Mouse (Mus musculus): ENCODE data around the gene Mmaa. TPM values are rescaled to one million over a fixed set of nuclear protein-coding genes. Genes with fewer than 3 reads are reported as not detected.

Gene Mmaa
- polyA plus RNA-seq, 1 experiment from 2014 or later: 17.9 TPM

DNA sequence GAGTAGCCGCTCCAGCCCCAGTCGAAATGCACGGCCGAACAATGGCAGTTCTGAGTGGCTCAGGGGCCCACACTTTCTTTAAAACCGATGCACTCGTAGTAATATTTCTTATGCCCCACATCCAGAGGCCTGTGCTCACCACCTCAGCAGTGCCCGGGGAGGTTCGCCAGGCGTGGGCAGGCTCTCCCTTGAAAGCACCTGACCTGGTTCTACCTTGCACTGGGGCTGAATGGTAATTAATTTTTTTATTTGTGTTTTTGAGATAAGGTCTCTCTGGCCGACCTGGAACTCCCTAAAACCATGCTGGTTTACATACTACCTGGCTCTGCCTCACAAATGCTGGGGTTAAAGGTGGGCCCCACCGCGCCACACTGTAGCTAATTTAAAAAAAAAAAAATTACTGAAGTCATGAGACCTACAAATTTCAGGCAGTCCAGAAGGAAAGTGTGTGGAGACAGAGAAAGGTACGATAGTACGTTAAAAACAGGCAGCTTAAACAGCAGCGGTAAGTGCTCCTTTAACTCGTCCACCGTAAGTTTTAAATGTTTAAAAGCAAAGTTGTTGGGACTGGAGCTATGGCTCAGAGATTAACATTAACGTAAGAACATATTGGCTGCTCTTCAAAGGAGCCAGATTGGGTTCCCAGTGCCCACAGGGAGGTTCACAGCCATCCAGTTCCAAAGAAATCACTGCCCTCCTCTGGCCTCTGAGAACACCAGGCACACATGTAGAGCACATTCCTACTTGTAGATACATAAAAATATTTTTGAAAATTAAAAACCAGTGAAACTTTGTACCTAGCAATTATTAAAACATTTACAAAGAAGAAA is 754 bp upstream of the Mmaa start:
- Histone ChIP-seq H3K36me3 (ENCODE audit: control insufficient read depth, insufficient read depth, low read length) (no peaks in the 10 kb centered on the region), H3K27me3 (ENCODE audit: control insufficient read depth, insufficient read depth, low read length) (no peaks in the 10 kb centered on the region), H3K27ac (replicated peaks; ENCODE audit: low read depth, low read length) (peak overlapping the region; percentile 93), H3K4me2 (ENCODE audit: low read length) (peak overlapping the region; percentile 84), H3K9ac (replicated peaks; ENCODE audit: low read length) (peak overlapping the region; percentile 84), H3K9me3 (ENCODE audit: control insufficient read depth, low read length) (no peaks in the 10 kb centered on the region), H3K4me1 (ENCODE audit: control insufficient read depth, insufficient read depth, low read length) (peaks cover 17% of the 10 kb centered on the region), H3K4me3 (replicated peaks; ENCODE audit: low read depth, low read length) (peak overlapping the region; percentile 68)
- DNase-seq (no peak), ATAC-seq (ENCODE audit: low FRiP score, low TSS enrichment) (no peak)
- 13% methylated on average over 18 of the region's 18 CpGs for WGBS

- DNase-seq (no peak), ATAC-seq (ENCODE audit: low FRiP score, low TSS enrichment) (no peak)
- 73% methylated on average over 3 of the region's 3 CpGs for WGBS
- Histone ChIP-seq H3K27ac (replicated peaks; ENCODE audit: low read depth, low read length) (0 out of 2 replicates have a peak overlapping the region, but pooled peaks have one; percentile 37), H3K4me1 (ENCODE audit: control insufficient read depth, insufficient read depth, low read length) (peaks cover 17% of the 10 kb centered on the region), H3K4me3 (replicated peaks; ENCODE audit: low read depth, low read length) (peak overlapping the region; percentile 68), H3K4me2 (ENCODE audit: low read length) (peak overlapping the region; percentile 84), H3K9me3 (ENCODE audit: control insufficient read depth, low read length) (no peaks in the 10 kb centered on the region), H3K9ac (replicated peaks; ENCODE audit: low read length) (peak overlapping the region; percentile 84), H3K36me3 (ENCODE audit: control insufficient read depth, insufficient read depth, low read length) (no peaks in the 10 kb centered on the region), H3K27me3 (ENCODE audit: control insufficient read depth, insufficient read depth, low read length) (no peaks in the 10 kb centered on the region)
These were observed 896 bp downstream of the Mmaa start for GRCm38 (mm10) chr8:79293841-79294240.

DNA sequence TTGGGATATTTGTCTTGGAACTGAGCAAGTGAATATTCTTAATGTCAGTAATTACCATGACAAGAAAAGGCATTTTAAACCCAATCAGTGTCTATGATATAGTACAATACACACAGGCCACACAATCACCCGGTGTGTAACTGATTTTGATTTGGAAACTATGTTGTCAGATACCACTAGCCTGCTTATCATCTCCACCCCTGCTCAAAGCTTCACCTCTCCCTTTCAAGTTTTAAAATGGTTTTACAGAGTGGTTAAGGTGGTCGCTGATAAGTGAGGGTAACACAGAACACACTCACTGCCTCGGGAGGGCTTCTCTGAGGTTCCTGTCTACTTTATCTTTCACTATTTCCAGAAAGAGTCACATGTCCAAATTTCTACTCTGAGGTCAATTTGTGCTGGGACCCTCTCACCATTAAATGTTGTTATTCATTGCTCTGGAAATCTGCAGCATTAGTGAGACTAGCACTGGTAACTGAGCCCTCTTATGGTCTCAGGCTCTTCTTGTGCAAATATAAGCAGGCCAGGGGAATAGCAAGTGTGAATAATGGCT is 1.9 kb downstream of the Mmaa start:
- DNase-seq (no peak), ATAC-seq (ENCODE audit: low FRiP score, low TSS enrichment) (no peak)
- 90% methylated on average over 3 of the region's 3 CpGs for WGBS
- no peak overlapping the region; the same call in 1 of the 2 replicates for H3K4me2 ChIP-seq (ENCODE audit: low read length)
- H3K27ac ChIP-seq (replicated peaks; ENCODE audit: low read depth, low read length): no peak overlapping the region
- no peaks in the 10 kb centered on the region for H3K9me3 ChIP-seq (ENCODE audit: control insufficient read depth, low read length)
- no peaks in the 10 kb centered on the region for H3K36me3 ChIP-seq (ENCODE audit: control insufficient read depth, insufficient read depth, low read length)
- no peak overlapping the region for H3K9ac ChIP-seq (replicated peaks; ENCODE audit: low read length)
- no peak overlapping the region for H3K4me3 ChIP-seq (replicated peaks; ENCODE audit: low read depth, low read length)
- peaks cover 17% of the 10 kb centered on the region for H3K4me1 ChIP-seq (ENCODE audit: control insufficient read depth, insufficient read depth, low read length)
- no peaks in the 10 kb centered on the region for H3K27me3 ChIP-seq (ENCODE audit: control insufficient read depth, insufficient read depth, low read length)

DNA sequence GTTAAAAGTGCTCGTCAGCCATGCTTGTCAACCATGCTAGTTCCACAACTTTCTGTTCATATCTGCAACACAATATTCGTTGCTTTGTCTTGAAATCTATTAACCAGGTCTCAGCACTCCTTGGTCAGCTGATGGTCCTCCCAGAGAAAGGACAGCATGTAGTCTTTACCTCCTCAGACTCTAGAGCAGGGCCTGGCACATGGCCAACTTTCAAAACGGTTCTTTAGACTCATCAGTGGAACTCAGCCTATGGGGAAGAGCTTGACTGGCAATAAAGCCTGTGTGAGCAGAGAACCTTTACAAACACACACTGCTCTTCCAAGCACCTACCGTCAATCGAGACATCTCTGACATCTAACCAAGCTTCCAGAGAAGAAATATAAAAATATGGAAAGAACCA is 5.1 kb downstream of the Mmaa start:
- Histone ChIP-seq H3K27ac (replicated peaks; ENCODE audit: low read depth, low read length) (no peak overlapping the region), H3K27me3 (ENCODE audit: control insufficient read depth, insufficient read depth, low read length) (no peaks in the 10 kb centered on the region), H3K4me2 (ENCODE audit: low read length) (no peak overlapping the region), H3K4me1 (ENCODE audit: control insufficient read depth, insufficient read depth, low read length) (peaks cover 12% of the 10 kb centered on the region), H3K4me3 (replicated peaks; ENCODE audit: low read depth, low read length) (no peak overlapping the region), H3K9me3 (ENCODE audit: control insufficient read depth, low read length) (no peaks in the 10 kb centered on the region), H3K9ac (replicated peaks; ENCODE audit: low read length) (no peak overlapping the region), H3K36me3 (ENCODE audit: control insufficient read depth, insufficient read depth, low read length) (no peaks in the 10 kb centered on the region)
- WGBS: 83% methylated on average over 5 of the region's 5 CpGs
- peak; percentile 30 for DNase-seq
- ATAC-seq (ENCODE audit: low FRiP score, low TSS enrichment): no peak

DNA sequence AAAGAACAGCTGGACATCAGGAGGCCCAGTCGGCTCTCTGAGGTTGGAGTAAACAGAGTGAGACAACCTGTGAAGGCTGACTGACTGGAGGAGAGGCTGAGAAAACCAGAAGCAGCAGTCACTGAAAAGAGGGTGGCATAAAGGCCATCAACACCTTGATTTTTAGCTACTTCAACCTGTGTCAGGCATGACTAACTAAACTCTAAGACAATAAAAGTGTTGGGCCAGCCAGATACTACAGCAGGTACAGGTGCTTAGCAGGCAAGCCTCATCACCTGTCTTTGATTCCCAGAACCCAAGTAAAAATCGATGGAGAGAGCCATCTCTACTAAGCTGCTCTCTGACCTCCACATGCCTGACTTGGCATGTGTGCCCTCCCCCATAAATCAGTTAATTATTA is 6.1 kb downstream of the Mmaa start:
- DNase-seq (no peak), ATAC-seq (ENCODE audit: low FRiP score, low TSS enrichment) (no peak)
- H3K27me3 ChIP-seq (ENCODE audit: control insufficient read depth, insufficient read depth, low read length): no peaks in the 10 kb centered on the region
- H3K4me2 ChIP-seq (ENCODE audit: low read length): no peak overlapping the region
- no peak overlapping the region for H3K4me3 ChIP-seq (replicated peaks; ENCODE audit: low read depth, low read length)
- no peak overlapping the region for H3K27ac ChIP-seq (replicated peaks; ENCODE audit: low read depth, low read length)
- 75% methylated on average over 2 of the region's 2 CpGs for WGBS
- H3K36me3 ChIP-seq (ENCODE audit: control insufficient read depth, insufficient read depth, low read length): no peaks in the 10 kb centered on the region
- peaks cover 9% of the 10 kb centered on the region for H3K4me1 ChIP-seq (ENCODE audit: control insufficient read depth, insufficient read depth, low read length)
- no peaks in the 10 kb centered on the region for H3K9me3 ChIP-seq (ENCODE audit: control insufficient read depth, low read length)
- no peak overlapping the region for H3K9ac ChIP-seq (replicated peaks; ENCODE audit: low read length)

- DNase-seq (no peak), ATAC-seq (ENCODE audit: low FRiP score, low TSS enrichment) (no peak)
- no peaks in the 10 kb centered on the region for H3K27me3 ChIP-seq (ENCODE audit: control insufficient read depth, insufficient read depth, low read length)
- H3K4me1 ChIP-seq (ENCODE audit: control insufficient read depth, insufficient read depth, low read length): peaks cover 5% of the 10 kb centered on the region
- H3K4me2 ChIP-seq (ENCODE audit: low read length): no peak overlapping the region
- H3K9ac ChIP-seq (replicated peaks; ENCODE audit: low read length): no peak overlapping the region
- peaks cover under 1% of the 10 kb centered on the region; the same call in 1 of the 2 replicates for H3K36me3 ChIP-seq (ENCODE audit: control insufficient read depth, insufficient read depth, low read length)
- 93% methylated on average over 4 of the region's 4 CpGs for WGBS
- H3K9me3 ChIP-seq (ENCODE audit: control insufficient read depth, low read length): no peaks in the 10 kb centered on the region
- no peak overlapping the region for H3K27ac ChIP-seq (replicated peaks; ENCODE audit: low read depth, low read length)
- H3K4me3 ChIP-seq (replicated peaks; ENCODE audit: low read depth, low read length): no peak overlapping the region
These were observed 6.5 kb downstream of the Mmaa start for GRCm38 (mm10) chr8:79288250-79288649.

GRCm38 (mm10) chr8:79286424-79286823 is 8.3 kb downstream of the Mmaa start:
- ATAC-seq (ENCODE audit: low FRiP score, low TSS enrichment): no peak
- no peak overlapping the region for H3K27ac ChIP-seq (replicated peaks; ENCODE audit: low read depth, low read length)
- H3K4me1 ChIP-seq (ENCODE audit: control insufficient read depth, insufficient read depth, low read length): no peaks in the 10 kb centered on the region
- H3K36me3 ChIP-seq (ENCODE audit: control insufficient read depth, insufficient read depth, low read length): peaks cover 14% of the 10 kb centered on the region
- H3K4me3 ChIP-seq (replicated peaks; ENCODE audit: low read depth, low read length): no peak overlapping the region
- 95% methylated on average over 3 of the region's 3 CpGs for WGBS
- H3K4me2 ChIP-seq (ENCODE audit: low read length): no peak overlapping the region
- no peaks in the 10 kb centered on the region for H3K9me3 ChIP-seq (ENCODE audit: control insufficient read depth, low read length)
- no peaks in the 10 kb centered on the region for H3K27me3 ChIP-seq (ENCODE audit: control insufficient read depth, insufficient read depth, low read length)
- no peak for DNase-seq
- no peak overlapping the region for H3K9ac ChIP-seq (replicated peaks; ENCODE audit: low read length)

GRCm38 (mm10) chr8:79284626-79285025 is 10.1 kb downstream of the Mmaa start:
- no peaks in the 10 kb centered on the region for H3K9me3 ChIP-seq (ENCODE audit: control insufficient read depth, low read length)
- no peak overlapping the region for H3K4me3 ChIP-seq (replicated peaks; ENCODE audit: low read depth, low read length)
- ATAC-seq (ENCODE audit: low FRiP score, low TSS enrichment): no peak
- H3K36me3 ChIP-seq (ENCODE audit: control insufficient read depth, insufficient read depth, low read length): peaks cover 27% of the 10 kb centered on the region
- WGBS: 94% methylated on average over 3 of the region's 3 CpGs
- DNase-seq: no peak
- H3K4me2 ChIP-seq (ENCODE audit: low read length): no peak overlapping the region
- no peak overlapping the region for H3K9ac ChIP-seq (replicated peaks; ENCODE audit: low read length)
- H3K27ac ChIP-seq (replicated peaks; ENCODE audit: low read depth, low read length): no peak overlapping the region
- H3K4me1 ChIP-seq (ENCODE audit: control insufficient read depth, insufficient read depth, low read length): no peaks in the 10 kb centered on the region
- no peaks in the 10 kb centered on the region for H3K27me3 ChIP-seq (ENCODE audit: control insufficient read depth, insufficient read depth, low read length)

DNA sequence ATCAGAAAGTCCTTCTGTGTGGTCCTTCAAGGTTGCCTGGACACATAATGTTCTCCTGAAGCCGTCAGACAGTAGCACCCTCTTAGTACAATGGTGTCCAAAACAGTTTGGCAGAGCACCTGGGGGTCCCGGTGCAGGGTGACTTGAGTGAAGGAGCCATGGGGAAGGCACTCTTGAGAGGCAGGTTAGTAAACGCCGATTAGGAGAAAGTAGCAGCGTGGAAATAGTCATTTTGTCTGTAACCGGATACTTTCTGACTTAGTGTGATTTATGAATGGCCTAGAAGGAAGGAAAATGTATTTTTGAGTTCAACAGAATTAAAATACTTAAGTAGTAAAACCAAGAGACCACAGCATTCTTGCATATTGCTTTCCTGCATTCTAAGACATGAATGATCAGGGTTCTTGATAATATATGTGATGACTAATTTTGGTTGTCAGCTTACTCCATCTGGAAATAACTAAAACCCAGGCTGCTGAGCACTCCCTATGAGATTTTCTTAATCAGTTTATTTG is 13.3 kb downstream of the Mmaa start:
- H3K4me1 ChIP-seq (ENCODE audit: control insufficient read depth, insufficient read depth, low read length): no peaks in the 10 kb centered on the region

More for the DNA sequence above, 13.3 kb downstream of the Mmaa start:
- 96% methylated on average over 6 of the region's 6 CpGs for WGBS
- ATAC-seq (ENCODE audit: low FRiP score, low TSS enrichment): no peak
- H3K4me2 ChIP-seq (ENCODE audit: low read length): no peak overlapping the region
- H3K27me3 ChIP-seq (ENCODE audit: control insufficient read depth, insufficient read depth, low read length): no peaks in the 10 kb centered on the region
- H3K4me3 ChIP-seq (replicated peaks; ENCODE audit: low read depth, low read length): no peak overlapping the region
- no peak overlapping the region for H3K9ac ChIP-seq (replicated peaks; ENCODE audit: low read length)
- H3K9me3 ChIP-seq (ENCODE audit: control insufficient read depth, low read length): no peaks in the 10 kb centered on the region
- peaks cover 42% of the 10 kb centered on the region for H3K36me3 ChIP-seq (ENCODE audit: control insufficient read depth, insufficient read depth, low read length)
- H3K27ac ChIP-seq (replicated peaks; ENCODE audit: low read depth, low read length): no peak overlapping the region
- no peak for DNase-seq
